Mouse (Mus musculus): ENCODE results near the gene Atp5g2. TPM values are rescaled to one million over a fixed set of nuclear protein-coding genes. Genes with fewer than 3 reads are reported as not detected.
A peak's percentile ranks its signal among the peaks of the same experiment; 100 is the strongest.
"Not testable (repeated sequence)": the region's sequence is repeated elsewhere in the genome, so short reads cannot be mapped to it uniquely, and the experiment has no call there.

The Atp5g2 gene
- polyA plus RNA-seq, 1 experiment from 2014 or later = 48.6 TPM

DNA sequence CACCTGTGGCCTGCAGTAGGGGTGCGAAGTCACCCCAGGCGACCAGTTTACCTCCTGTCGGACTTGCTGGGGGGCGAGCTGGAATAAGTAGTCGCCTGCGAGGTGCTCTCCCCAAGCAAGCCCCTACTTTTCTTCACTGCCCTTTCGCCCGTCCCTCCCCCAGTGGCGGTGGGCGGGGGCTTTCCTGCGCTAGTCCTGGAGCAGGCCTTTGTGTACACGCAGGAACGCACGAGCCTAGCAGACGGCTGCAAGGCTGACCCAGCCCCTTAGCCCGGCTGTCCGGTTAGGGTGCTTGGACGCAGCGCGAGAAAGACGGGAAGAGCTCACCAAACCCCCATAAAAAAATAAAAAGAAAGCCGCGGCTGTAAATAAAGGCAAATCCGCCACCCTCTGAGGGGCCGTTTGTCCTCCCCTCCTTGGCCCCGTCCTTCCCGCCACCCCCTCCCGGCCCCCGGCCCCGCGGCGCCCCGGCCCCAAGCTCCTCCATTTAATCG is 384 bp downstream of the Atp5g2 start:
- ATAC-seq (peak; percentile 73), DNase-seq (ENCODE audit: low spot score) (peak; percentile 90)
- Histone ChIP-seq H3K27ac (ENCODE audit: low read length) (peak overlapping the region; percentile 98), H3K4me2 (replicated peaks; ENCODE audit: low read depth, low read length) (peak overlapping the region; percentile 74), H3K4me1 (ENCODE audit: insufficient read depth, low read depth, low read length) (peaks cover 4% of the 10 kb centered on the region; the same call in 1 of the 2 replicates), H3K4me3 (ENCODE audit: low read depth, low read length) (peak overlapping the region; percentile 46), H3K9me3 (ENCODE audit: low read length) (no peaks in the 10 kb centered on the region), H3K36me3 (ENCODE audit: insufficient read depth, low read length) (no peaks in the 10 kb centered on the region), H3K27me3 (replicated peaks; ENCODE audit: insufficient read depth, low read length) (no peaks in the 10 kb centered on the region), H3K9ac (replicated peaks; ENCODE audit: low read depth) (peak overlapping the region; percentile 83)
- 1% methylated on average over 34 of the region's 34 CpGs for WGBS
- no peak for TF ChIP-seq CTCF (IDR thresholded peaks at IDR 0.05)
- TF ChIP-seq EP300 (IDR thresholded peaks at IDR 0.05) = no peak; the same call in 1 of the 2 replicates

DNA sequence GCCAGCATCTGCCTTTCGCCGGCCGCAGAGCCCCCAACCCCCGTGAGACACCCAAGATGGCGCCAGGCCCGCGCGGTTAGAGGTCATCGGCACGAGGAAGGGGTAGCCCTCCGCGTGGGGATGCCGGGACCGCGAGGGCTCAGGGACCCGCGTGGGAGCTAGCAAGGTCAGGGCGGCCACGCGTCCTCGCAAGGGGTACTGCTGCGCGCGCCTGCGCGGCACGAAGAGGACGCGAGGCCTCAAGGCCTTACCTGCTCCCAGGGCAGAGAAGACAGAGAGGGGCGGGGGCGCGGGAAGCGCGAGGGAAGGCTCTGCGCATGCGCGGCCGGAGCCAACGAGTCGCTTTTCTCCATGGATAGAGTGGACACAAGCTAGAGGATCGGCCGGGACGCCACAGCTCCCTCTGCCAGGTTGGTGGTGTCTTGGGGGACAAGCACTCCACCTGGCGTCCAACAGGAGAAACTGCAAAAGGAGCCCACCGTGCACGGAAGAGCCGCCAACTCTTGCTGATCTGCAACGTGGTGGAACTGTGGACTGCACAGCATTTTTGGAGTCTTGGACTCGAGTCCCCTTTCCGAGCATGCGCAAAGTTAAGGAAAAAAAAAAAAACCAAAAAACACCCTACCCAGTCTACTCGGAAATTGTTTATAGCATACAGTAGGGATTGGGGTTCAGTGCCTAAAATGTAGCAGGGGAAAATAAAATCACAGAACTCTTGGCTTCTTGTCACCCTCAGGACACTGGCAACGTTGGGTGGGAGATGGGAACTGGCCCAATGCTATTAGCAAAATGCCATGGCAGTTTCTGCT is 1.2 kb downstream of the Atp5g2 start:
- DNase-seq (ENCODE audit: low spot score) = peak; percentile 98
- 2% methylated on average over 51 of the region's 53 CpGs for WGBS
- TF ChIP-seq CTCF (IDR thresholded peaks at IDR 0.05) (peak; percentile 100), EP300 (IDR thresholded peaks at IDR 0.05) (peak; percentile 63)

DNA sequence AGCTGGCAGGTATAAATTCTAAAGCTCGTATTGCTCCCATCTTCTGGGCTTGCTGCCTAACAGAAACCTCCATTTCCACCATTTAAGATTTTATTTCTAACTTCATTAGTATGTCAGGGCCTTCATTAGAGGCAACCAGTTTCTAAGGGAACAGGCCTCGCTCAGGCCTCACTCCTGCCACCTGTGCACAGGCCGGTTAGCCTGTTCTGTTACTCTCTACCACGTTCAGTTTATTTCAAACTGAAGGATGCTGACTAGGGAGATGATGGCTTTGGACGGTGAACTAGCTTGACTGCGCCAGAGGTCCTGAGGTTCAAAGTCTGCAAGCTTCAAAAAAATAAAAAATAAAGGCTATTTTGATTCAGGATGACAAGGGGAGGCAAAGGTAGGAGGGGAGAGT is 1.9 kb downstream of the Atp5g2 start:
- no peaks in the 10 kb centered on the region for H3K9me3 ChIP-seq (ENCODE audit: low read length)
- H3K4me2 ChIP-seq (replicated peaks; ENCODE audit: low read depth, low read length) = peak overlapping the region; percentile 66
- no peak for TF ChIP-seq EP300 (IDR thresholded peaks at IDR 0.05)
- no peak for TF ChIP-seq CTCF (IDR thresholded peaks at IDR 0.05)
- peak overlapping the region; percentile 77 for H3K4me3 ChIP-seq (ENCODE audit: low read depth, low read length)
- H3K27me3 ChIP-seq (replicated peaks; ENCODE audit: insufficient read depth, low read length) = no peaks in the 10 kb centered on the region
- ATAC-seq (no peak), DNase-seq (ENCODE audit: low spot score) (no peak)
- H3K27ac ChIP-seq (ENCODE audit: low read length) = peak overlapping the region; percentile 72
- H3K9ac ChIP-seq (replicated peaks; ENCODE audit: low read depth) = peak overlapping the region; percentile 97
- H3K36me3 ChIP-seq (ENCODE audit: insufficient read depth, low read length) = no peaks in the 10 kb centered on the region
- peaks cover 4% of the 10 kb centered on the region; the same call in 1 of the 2 replicates for H3K4me1 ChIP-seq (ENCODE audit: insufficient read depth, low read depth, low read length)
- WGBS = 6% methylated on average over 6 of the region's 6 CpGs

More for the DNA sequence above, 1.2 kb downstream of the Atp5g2 start:
- Histone ChIP-seq H3K4me3 (ENCODE audit: low read depth, low read length) (peak overlapping the region; percentile 77), H3K4me2 (replicated peaks; ENCODE audit: low read depth, low read length) (peak overlapping the region; percentile 74), H3K9ac (replicated peaks; ENCODE audit: low read depth) (peak overlapping the region; percentile 97), H3K27ac (ENCODE audit: low read length) (peak overlapping the region; percentile 98), H3K4me1 (ENCODE audit: insufficient read depth, low read depth, low read length) (peaks cover 4% of the 10 kb centered on the region; the same call in 1 of the 2 replicates), H3K9me3 (ENCODE audit: low read length) (no peaks in the 10 kb centered on the region), H3K36me3 (ENCODE audit: insufficient read depth, low read length) (no peaks in the 10 kb centered on the region), H3K27me3 (replicated peaks; ENCODE audit: insufficient read depth, low read length) (no peaks in the 10 kb centered on the region)
- ATAC-seq = peak; percentile 90

DNA sequence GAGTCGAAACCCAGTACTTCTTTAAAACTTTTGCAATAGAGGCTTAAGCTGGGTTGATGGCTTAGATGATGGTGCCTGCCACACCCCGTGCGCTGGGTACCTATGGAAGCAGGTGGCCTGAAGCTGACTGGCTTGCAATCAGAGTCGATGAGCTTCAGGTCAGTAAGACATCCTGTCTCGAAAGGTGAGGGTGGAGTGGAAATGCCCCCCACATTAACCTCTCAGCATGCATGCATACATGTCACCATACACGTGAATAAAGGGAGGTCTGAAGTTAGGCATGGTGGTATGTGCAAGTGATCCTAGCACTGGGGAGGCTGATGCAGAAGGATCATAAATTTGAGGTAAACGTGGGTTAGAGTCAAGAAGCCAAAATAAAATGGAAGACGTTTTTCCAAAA is 2.6 kb downstream of the Atp5g2 start:
- no peak for DNase-seq (ENCODE audit: low spot score)

DNA sequence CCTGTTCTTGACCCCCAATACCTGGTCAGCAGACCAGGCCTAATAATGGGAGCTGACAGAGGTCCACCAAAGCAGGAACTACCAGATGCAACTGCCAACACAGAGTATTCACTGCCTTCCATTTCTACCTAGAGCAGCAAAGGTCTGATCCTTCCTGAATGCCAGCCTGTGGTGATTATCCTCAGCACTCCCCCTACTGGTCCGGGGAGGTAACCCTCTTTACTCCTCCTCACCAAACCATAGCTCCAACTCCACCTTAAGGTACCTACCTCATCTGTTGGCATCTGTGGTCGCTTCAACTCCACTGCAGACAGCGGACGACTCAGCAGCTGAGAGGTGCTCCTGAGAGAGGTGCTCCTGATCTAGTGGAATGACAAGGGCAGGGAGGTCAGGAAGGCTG is 6.7 kb downstream of the Atp5g2 start:
- Histone ChIP-seq H3K9ac (replicated peaks; ENCODE audit: low read depth) (no peak overlapping the region), H3K4me1 (ENCODE audit: insufficient read depth, low read depth, low read length) (peaks cover 4% of the 10 kb centered on the region; the same call in 1 of the 2 replicates), H3K4me3 (ENCODE audit: low read depth, low read length) (no peak overlapping the region), H3K36me3 (ENCODE audit: insufficient read depth, low read length) (peaks cover 12% of the 10 kb centered on the region; the same call in 1 of the 2 replicates), H3K27me3 (replicated peaks; ENCODE audit: insufficient read depth, low read length) (no peaks in the 10 kb centered on the region), H3K9me3 (ENCODE audit: low read length) (no peaks in the 10 kb centered on the region), H3K4me2 (replicated peaks; ENCODE audit: low read depth, low read length) (no peak overlapping the region), H3K27ac (ENCODE audit: low read length) (no peak overlapping the region)
- TF ChIP-seq EP300 (IDR thresholded peaks at IDR 0.05) (no peak), CTCF (IDR thresholded peaks at IDR 0.05) (peak; percentile 87)
- ATAC-seq (peak; percentile 81), DNase-seq (ENCODE audit: low spot score) (peak; percentile 81)
- WGBS = 27% methylated on average over 4 of the region's 4 CpGs

More for the DNA sequence above, 2.6 kb downstream of the Atp5g2 start:
- Histone ChIP-seq H3K4me3 (ENCODE audit: low read depth, low read length) (no peak overlapping the region), H3K36me3 (ENCODE audit: insufficient read depth, low read length) (0 out of 2 replicates have a peak, but pooled peaks cover 3% of the 10 kb centered on the region), H3K27me3 (replicated peaks; ENCODE audit: insufficient read depth, low read length) (no peaks in the 10 kb centered on the region), H3K4me2 (replicated peaks; ENCODE audit: low read depth, low read length) (no peak overlapping the region), H3K9ac (replicated peaks; ENCODE audit: low read depth) (no peak overlapping the region), H3K27ac (ENCODE audit: low read length) (no peak overlapping the region), H3K4me1 (ENCODE audit: insufficient read depth, low read depth, low read length) (peaks cover 4% of the 10 kb centered on the region; the same call in 1 of the 2 replicates), H3K9me3 (ENCODE audit: low read length) (no peaks in the 10 kb centered on the region)
- WGBS = 76% methylated on average over 8 of the region's 8 CpGs
- ATAC-seq = no peak
- TF ChIP-seq CTCF (IDR thresholded peaks at IDR 0.05) = no peak
- TF ChIP-seq EP300 (IDR thresholded peaks at IDR 0.05) = no peak

DNA sequence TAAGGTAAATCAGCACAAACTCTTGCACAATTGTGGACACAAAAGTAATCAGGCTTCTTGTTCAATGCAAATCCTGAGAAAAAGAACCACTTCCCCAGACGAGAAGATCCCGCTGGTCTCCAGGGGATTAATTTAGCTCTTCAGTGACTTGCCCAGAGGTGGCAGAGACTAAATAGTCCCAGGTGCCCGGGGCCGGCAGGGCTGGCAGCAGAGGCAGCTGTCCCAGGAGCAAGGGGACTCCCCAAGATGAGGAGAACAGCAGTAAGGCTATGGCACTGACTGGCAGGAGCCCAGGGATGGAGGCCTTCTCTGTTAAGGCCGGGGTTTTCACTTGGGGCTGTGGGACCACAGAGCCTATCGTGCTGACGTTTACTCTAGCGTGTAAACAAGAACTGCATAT is 8.3 kb downstream of the Atp5g2 start:
- no peak for ATAC-seq
- Histone ChIP-seq H3K4me2 (replicated peaks; ENCODE audit: low read depth, low read length) (no peak overlapping the region), H3K36me3 (ENCODE audit: insufficient read depth, low read length) (peaks cover 12% of the 10 kb centered on the region; the same call in 1 of the 2 replicates), H3K4me3 (ENCODE audit: low read depth, low read length) (no peak overlapping the region), H3K4me1 (ENCODE audit: insufficient read depth, low read depth, low read length) (no peaks in the 10 kb centered on the region), H3K9me3 (ENCODE audit: low read length) (no peaks in the 10 kb centered on the region), H3K9ac (replicated peaks; ENCODE audit: low read depth) (no peak overlapping the region), H3K27ac (ENCODE audit: low read length) (no peak overlapping the region), H3K27me3 (replicated peaks; ENCODE audit: insufficient read depth, low read length) (no peaks in the 10 kb centered on the region)
- WGBS = 86% methylated on average over 8 of the region's 8 CpGs
- DNase-seq (ENCODE audit: low spot score) = no peak
- no peak for TF ChIP-seq CTCF (IDR thresholded peaks at IDR 0.05)
- TF ChIP-seq EP300 (IDR thresholded peaks at IDR 0.05) = no peak

DNA sequence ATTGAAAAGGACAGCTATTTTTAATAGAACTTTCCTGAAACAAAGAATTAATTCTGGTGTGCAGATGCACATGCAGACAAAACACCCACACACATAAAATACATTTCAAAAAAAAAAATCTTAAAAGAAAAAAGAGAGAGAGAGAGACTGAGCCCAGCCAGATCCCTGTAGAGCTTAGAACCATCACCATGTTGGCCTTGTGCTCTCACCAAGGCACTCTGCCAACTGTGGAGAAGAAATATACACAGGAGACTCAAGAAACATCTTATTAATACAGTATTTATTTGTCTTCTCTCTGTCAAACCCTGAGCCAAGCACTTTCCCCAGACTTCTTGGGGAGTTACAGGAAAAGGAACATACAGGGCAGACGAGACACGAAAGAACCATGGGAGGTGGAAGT is 9.6 kb downstream of the Atp5g2 start:
- H3K27me3 ChIP-seq (replicated peaks; ENCODE audit: insufficient read depth, low read length); H3K4me1 ChIP-seq (ENCODE audit: insufficient read depth, low read depth, low read length); H3K4me3 ChIP-seq (ENCODE audit: low read depth, low read length); DNase-seq (ENCODE audit: low spot score); H3K27ac ChIP-seq (ENCODE audit: low read length); H3K4me2 ChIP-seq (replicated peaks; ENCODE audit: low read depth, low read length); ATAC-seq; H3K9ac ChIP-seq (replicated peaks; ENCODE audit: low read depth); H3K9me3 ChIP-seq (ENCODE audit: low read length): not testable (repeated sequence)
- WGBS = no CpG with 5 or more reads among the region's 2 CpGs
- H3K36me3 ChIP-seq (ENCODE audit: insufficient read depth, low read length) = peaks cover 12% of the 10 kb centered on the region; the same call in 1 of the 2 replicates
